Mouse (Mus musculus): ENCODE measurements around the gene Ttll5.

GRCm38 (mm10) chr12:85781606-85782005 is 42.9 kb upstream of the Ttll5 start:
- no peak for TF ChIP-seq CTCF (IDR thresholded peaks at IDR 0.05)
- no peak for TF ChIP-seq POLR2A (IDR thresholded peaks at IDR 0.05; ENCODE audit: insufficient read depth, low read depth, low read length)
